Mouse (Mus musculus) thymus, adult 2 months (tissue): Measurements from ENCODE around the gene Hc. TPM values are rescaled to one million over a fixed set of nuclear protein-coding genes. Genes with fewer than 3 reads are reported as not detected.
A peak's percentile ranks its signal among the peaks of the same experiment; 100 is the strongest.

ENCODE experiments used
- DNase-seq: peaks from one replicate; pipeline ENCODE4 v3.0.0; 2021
- H3K27ac ChIP-seq: fragments of 200-500 bp; 2 replicates; pipeline ENCODE4 v1.5.1; 2012; ENCODE audit warnings: low read length, control low read depth; ENCODE audit not compliant: control insufficient read depth, insufficient read depth
- H3K27me3 ChIP-seq: fragments of 200-500 bp; 2 replicates; pipeline ENCODE4 v1.6.1; 2012; ENCODE audit warnings: mild to moderate bottlenecking, low read length, moderate library complexity, mixed read lengths; ENCODE audit not compliant: control insufficient read depth, insufficient read depth
- H3K36me3 ChIP-seq: fragments of 200-500 bp; 2 replicates; pipeline ENCODE4 v1.6.1; 2012; ENCODE audit warnings: mild to moderate bottlenecking, low read length, moderate library complexity; ENCODE audit not compliant: control insufficient read depth, insufficient read depth
- H3K4me1 ChIP-seq: fragments of 200-500 bp; replicated peaks from 2 replicates; pipeline ENCODE4 v1.6.1; 2012; ENCODE audit warnings: low read length; ENCODE audit not compliant: control insufficient read depth, insufficient read depth
- H3K4me3 ChIP-seq: fragments of 200-500 bp; 2 replicates; pipeline ENCODE4 v1.5.1; 2012; ENCODE audit warnings: mild to moderate bottlenecking, low read length, control low read depth, moderate library complexity; ENCODE audit not compliant: control insufficient read depth, insufficient read depth
- CTCF ChIP-seq: fragments of 200-500 bp; IDR thresholded peaks from 2 replicates; pipeline ENCODE4 v1.5.1; 2012; ENCODE audit warnings: mild to moderate bottlenecking, control low read depth, low read length, moderate library complexity, borderline replicate concordance; ENCODE audit not compliant: control insufficient read depth, poor library complexity, insufficient read depth; ENCODE audit errors: extremely low read depth
- POLR2A ChIP-seq: fragments of 200-500 bp; IDR thresholded peaks from 2 replicates; pipeline ENCODE4 v1.6.1; 2012; ENCODE audit warnings: mild to moderate bottlenecking, low read length, control low read depth, moderate library complexity; ENCODE audit not compliant: control insufficient read depth, poor library complexity, insufficient read depth; ENCODE audit errors: extremely low read depth
- WGBS: fragments of 180-500 bp; shearing (Covaris S2); methylation state at CpG from one replicate; pipeline ENCODE4 v1.1.7; 2018; 5-methylcytosine and 5-hydroxymethylcytosine counted together
- polyA plus RNA-seq: library from polyadenylated mRNA; depleted of rRNA; stranded (reverse); fragments of >200 nt; gene quantifications from 2 replicates; pipeline ENCODE4 v1.2.3, GENCODE M21; 2012

Hc gene
- polyA plus RNA-seq, 1 experiment, result 0.15 TPM

- Histone ChIP-seq H3K36me3 (no peaks in the 10 kb centered on the region), H3K4me3 (no peak overlapping the region), H3K27ac (no peak overlapping the region), H3K27me3 (no peaks in the 10 kb centered on the region), H3K4me1 (no peaks in the 10 kb centered on the region)
- TF ChIP-seq CTCF, result no peak
- no peak for TF ChIP-seq POLR2A
- WGBS, result 96% methylated on average over 6 of the region's 6 CpGs
- DNase-seq, result no peak
Observed at GRCm38 (mm10) chr2:35063333-35064030, 2.2 kb upstream of the Hc start.

- Histone ChIP-seq H3K36me3 (no peaks in the 10 kb centered on the region), H3K4me1 (no peaks in the 10 kb centered on the region), H3K4me3 (no peak overlapping the region), H3K27ac (no peak overlapping the region), H3K27me3 (no peaks in the 10 kb centered on the region)
- TF ChIP-seq POLR2A, result no peak
- DNase-seq, result no peak
- 34% methylated on average over 6 of the region's 6 CpGs for WGBS
Observed at GRCm38 (mm10) chr2:35060897-35061296, 341 bp downstream of the Hc start.

- no peaks in the 10 kb centered on the region for H3K27me3 ChIP-seq
- no peak overlapping the region for H3K4me3 ChIP-seq
- 92% methylated on average over 5 of the region's 5 CpGs for WGBS
- no peaks in the 10 kb centered on the region for H3K36me3 ChIP-seq
- no peak overlapping the region for H3K27ac ChIP-seq
- H3K4me1 ChIP-seq, result no peaks in the 10 kb centered on the region
- DNase-seq, result no peak
- no peak for TF ChIP-seq CTCF
- no peak for TF ChIP-seq POLR2A
Observed at GRCm38 (mm10) chr2:35060256-35060655, 982 bp downstream of the Hc start.

- Histone ChIP-seq H3K27me3 (no peaks in the 10 kb centered on the region), H3K27ac (no peak overlapping the region), H3K4me1 (no peaks in the 10 kb centered on the region), H3K4me3 (no peak overlapping the region), H3K36me3 (no peaks in the 10 kb centered on the region)
- 88% methylated on average over 2 of the region's 2 CpGs for WGBS
- no peak for TF ChIP-seq CTCF
- no peak for TF ChIP-seq POLR2A
- DNase-seq, result no peak
Observed at GRCm38 (mm10) chr2:35058325-35058724, 2.9 kb downstream of the Hc start.

GRCm38 (mm10) chr2:35057243-35057642, 4.0 kb downstream of the Hc start:
- Histone ChIP-seq H3K4me1 (no peaks in the 10 kb centered on the region), H3K27me3 (no peaks in the 10 kb centered on the region), H3K4me3 (no peak overlapping the region), H3K27ac (no peak overlapping the region), H3K36me3 (no peaks in the 10 kb centered on the region)
- TF ChIP-seq CTCF (no peak), POLR2A (no peak)
- no peak for DNase-seq
- whole genome bisulfite sequencing, result 79% methylated on average over 11 of the region's 11 CpGs

GRCm38 (mm10) chr2:35048851-35049250, 12.4 kb downstream of the Hc start:
- Histone ChIP-seq H3K27ac (no peak overlapping the region), H3K4me1 (no peaks in the 10 kb centered on the region), H3K4me3 (no peak overlapping the region), H3K27me3 (no peaks in the 10 kb centered on the region), H3K36me3 (no peaks in the 10 kb centered on the region)
- 48% methylated on average over 5 of the region's 5 CpGs for WGBS
- TF ChIP-seq POLR2A (no peak), CTCF (no peak)
- DNase-seq, result peak; percentile 37

GRCm38 (mm10) chr2:35044956-35045355, 16.3 kb downstream of the Hc start:
- no peak for TF ChIP-seq CTCF
- TF ChIP-seq POLR2A, result no peak
- Histone ChIP-seq H3K27ac (no peak overlapping the region), H3K4me1 (no peaks in the 10 kb centered on the region), H3K36me3 (no peaks in the 10 kb centered on the region), H3K4me3 (no peak overlapping the region), H3K27me3 (no peaks in the 10 kb centered on the region)
- peak; percentile 37 for DNase-seq
- 68% methylated on average over 2 of the region's 2 CpGs for WGBS
